Mouse (Mus musculus) layer of hippocampus, postnatal 14 days (tissue): Measurements from ENCODE around the gene Pgpep1l. TPM values are rescaled to one million over a fixed set of nuclear protein-coding genes. Genes with fewer than 3 reads are reported as not detected.
A peak's percentile ranks its signal among the peaks of the same experiment; 100 is the strongest.

ENCODE experiments used
- DNase-seq, 2 experiments: peaks; one replicate each; pipeline ENCODE4 v3.0.0; 2021 to 2022; ENCODE audit warnings: low spot score in 2 of 2, mixed read lengths in 1 of 2
- total RNA-seq, 2 experiments: library from RNA; stranded (reverse); gene quantifications; 2 replicates each; pipeline ENCODE4 v1.2.3; 2021

Pgpep1l gene
- total RNA-seq, 2 experiments from 2014 or later = 1.4 to 1.7 TPM

DNA sequence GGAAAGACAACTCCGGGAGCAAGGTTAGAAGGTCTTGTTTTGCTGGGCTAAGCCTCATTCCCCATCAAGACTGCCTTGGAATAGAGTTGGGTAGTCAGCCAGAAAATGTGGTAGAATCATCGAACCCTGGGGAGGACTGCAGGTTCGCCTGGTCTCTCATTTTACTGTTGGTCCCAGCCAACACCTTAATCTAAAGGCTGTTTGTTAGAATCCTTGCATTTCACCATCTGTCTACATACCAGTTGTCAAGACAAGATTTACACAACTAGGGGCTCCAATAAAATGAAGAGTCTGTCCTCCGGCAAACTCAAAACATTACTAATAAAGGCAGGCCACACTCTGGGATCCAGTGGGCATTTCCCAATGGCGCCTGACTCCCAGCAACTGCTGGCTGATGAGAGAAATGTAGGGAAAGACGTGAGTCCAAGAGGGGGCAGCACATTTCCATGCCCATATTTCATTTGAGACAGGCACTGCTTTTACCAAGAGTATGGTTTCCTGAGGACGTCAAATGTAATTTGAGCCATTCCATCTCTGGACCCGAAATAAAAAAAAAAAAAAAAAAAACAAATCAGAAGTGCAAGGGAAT is 1.3 kb downstream of the Pgpep1l start:
- DNase-seq = no peak

GRCm38 (mm10) chr7:68259523-68260081 is 4.4 kb downstream of the Pgpep1l start:
- DNase-seq = no peak

DNA sequence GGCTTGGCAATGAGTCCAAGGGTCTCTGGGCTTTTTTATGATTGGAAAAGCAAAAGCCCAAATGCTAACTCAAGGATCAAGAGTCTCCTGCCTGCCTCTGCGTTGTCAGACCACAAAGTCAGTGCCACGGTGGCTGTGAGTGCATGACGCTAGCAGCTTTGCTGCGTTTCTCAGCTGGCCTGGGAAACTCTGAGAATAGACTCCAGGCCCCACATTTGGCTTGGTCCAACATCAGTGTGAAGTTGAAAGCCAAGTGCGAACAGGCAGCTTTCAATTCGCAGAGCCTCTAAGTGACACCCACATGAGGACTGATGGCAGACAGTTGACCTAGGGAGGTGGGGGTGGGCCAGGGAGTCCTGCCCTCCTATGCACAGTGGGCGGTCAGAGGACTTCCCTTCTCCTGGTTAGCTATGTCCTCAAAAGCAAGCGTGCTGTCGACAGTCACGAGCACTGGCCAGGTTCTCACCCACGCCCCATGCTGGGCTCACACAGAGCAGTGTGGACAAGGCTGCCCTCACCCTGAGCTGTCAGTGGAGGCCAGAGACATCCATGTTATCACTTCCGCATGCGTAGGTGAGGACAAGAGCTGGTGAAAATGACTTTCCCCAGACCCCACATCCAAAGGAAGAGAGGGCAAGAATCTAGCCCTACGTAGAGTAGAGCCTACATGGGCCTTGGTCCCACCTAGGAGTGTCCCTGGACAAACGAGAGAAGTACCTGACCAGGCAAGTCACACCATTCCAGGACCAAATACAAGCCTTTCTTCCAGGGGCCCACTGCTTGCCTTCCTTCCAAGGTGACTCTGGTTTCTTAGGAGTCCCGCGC is 5.5 kb downstream of the Pgpep1l start:
- DNase-seq = no peak

GRCm38 (mm10) chr7:68257767-68258166 is 6.3 kb downstream of the Pgpep1l start:
- DNase-seq = no peak

- no peak for DNase-seq
These were observed 13.1 kb downstream of the Pgpep1l start for GRCm38 (mm10) chr7:68250902-68251301.

GRCm38 (mm10) chr7:68250411-68250810 is 13.6 kb downstream of the Pgpep1l start:
- no peak for DNase-seq

- no peak for DNase-seq
These were observed 17.8 kb downstream of the Pgpep1l start for GRCm38 (mm10) chr7:68246249-68246648.

GRCm38 (mm10) chr7:68245681-68246080 is 18.4 kb downstream of the Pgpep1l start:
- no peak for DNase-seq

- no peak for DNase-seq
These were observed 22.8 kb downstream of the Pgpep1l start for GRCm38 (mm10) chr7:68241205-68241604.

DNA sequence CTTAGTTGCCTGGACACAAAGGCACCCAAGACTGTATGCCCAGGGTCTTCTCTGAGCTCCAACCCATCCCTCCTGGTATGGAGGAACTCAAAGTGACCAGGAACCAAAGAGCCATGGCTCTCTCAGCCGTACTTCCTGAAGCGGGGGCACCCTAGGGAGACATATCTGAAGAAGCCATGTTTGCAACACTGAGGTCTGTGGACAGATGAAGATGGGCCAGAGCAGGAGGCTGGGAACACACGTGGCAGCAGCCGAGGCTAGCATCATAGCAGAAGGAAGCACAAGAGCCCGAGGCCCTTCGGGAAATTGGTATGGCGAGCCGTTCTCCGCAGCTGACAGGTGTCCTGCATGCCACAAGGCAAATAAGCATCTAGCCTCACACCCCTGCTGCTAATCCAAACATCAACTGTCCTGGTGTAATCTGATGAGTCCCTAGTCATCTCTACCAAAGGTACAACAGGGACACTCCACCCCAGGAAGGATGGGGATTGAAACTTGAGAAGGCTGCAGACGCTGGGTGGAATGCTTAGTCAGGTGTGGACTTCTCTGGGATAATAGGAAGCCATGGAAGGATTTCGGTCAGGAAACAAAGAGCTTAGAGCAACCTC is 24.7 kb downstream of the Pgpep1l start:
- no peak for DNase-seq

DNA sequence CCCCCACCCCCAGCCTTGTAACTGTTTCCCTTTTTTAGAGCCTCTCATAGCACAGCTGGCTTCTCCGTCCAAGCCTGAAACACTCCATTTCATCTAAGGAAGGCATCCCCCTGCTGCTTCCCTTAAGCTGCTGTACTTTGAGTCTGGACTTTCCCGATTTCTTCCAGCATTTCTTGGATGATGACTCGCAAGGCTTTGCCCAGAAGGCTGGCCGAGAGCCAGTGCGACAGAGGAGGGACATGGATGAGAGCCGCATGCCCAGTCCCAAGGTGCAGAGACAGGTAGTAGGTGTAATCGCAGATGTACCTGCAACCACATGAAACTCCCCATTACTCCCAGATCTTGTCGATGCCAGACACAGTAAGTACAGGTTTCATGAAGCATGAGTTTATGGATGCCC is 27.2 kb downstream of the Pgpep1l start:
- DNase-seq = no peak

- no peak for DNase-seq
These were observed 30.3 kb downstream of the Pgpep1l start for GRCm38 (mm10) chr7:68233619-68234223.

DNA sequence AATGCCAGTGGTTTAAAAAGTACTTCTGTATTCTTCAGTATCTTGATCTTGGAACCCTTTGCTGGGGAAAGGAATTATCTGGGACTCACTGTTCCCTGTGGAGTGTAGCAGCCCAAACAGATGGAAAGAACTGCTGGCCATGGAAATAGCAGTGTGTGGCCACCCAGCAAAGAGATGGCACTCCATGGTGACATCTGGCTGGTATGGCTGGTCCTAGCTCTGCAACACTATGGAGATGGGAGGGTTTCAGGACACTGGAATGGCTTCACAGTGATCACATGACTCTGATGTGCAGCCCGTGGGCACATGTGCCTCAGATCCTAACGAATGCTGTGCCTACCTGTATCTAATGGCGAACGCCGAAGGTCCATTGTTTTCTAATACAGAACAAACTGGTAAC is 31.5 kb downstream of the Pgpep1l start:
- DNase-seq = no peak

DNA sequence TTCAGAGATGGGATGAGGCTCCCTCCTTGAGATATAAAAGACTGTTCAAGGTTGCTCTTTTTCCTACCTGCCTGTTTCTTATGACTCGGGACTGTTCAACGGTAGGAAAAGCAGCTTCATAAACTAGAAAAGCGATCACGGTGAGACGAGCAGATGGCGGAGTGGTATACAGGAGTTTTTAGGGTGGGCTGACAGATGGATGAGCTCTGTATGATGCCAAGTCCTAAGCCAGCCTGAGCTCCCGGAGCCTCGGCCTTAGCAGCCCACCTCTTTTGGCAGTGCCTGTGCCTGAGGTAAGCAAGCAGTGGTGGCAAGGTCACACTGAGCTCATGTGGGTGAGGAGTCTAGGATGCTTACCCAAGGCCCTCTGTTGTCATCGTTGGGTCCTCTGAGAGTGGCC is 33.2 kb downstream of the Pgpep1l start:
- DNase-seq = no peak

GRCm38 (mm10) chr7:68228491-68228890 is 35.5 kb downstream of the Pgpep1l start:
- DNase-seq = no peak

GRCm38 (mm10) chr7:68227621-68228020 is 36.4 kb downstream of the Pgpep1l start:
- DNase-seq = no peak

DNA sequence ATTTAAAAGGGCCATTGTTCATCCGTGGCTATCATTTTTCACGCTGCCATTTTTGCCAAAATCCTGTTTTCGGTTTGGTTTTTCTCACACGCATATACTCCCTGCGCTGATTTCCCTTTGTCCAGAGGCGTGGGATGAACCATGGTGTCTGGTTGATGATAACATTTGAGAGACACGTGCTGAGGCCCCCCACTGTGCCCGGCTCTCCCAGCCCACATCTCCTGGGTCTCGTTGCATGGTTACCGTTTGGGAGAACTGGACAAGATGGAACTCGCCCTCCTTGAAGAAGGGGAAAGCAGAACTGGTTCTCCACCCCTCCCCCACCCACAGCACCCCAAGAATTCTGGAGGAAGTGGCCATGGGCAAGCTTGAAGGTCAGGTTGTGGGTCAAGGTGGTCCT is 37.0 kb downstream of the Pgpep1l start:
- DNase-seq = no peak

- no peak for DNase-seq
These were observed 38.5 kb downstream of the Pgpep1l start for GRCm38 (mm10) chr7:68225427-68226054.

GRCm38 (mm10) chr7:68224006-68224405 is 40.0 kb downstream of the Pgpep1l start:
- DNase-seq = no peak

- DNase-seq = no peak
These were observed 40.7 kb downstream of the Pgpep1l start for GRCm38 (mm10) chr7:68223356-68223808.

DNA sequence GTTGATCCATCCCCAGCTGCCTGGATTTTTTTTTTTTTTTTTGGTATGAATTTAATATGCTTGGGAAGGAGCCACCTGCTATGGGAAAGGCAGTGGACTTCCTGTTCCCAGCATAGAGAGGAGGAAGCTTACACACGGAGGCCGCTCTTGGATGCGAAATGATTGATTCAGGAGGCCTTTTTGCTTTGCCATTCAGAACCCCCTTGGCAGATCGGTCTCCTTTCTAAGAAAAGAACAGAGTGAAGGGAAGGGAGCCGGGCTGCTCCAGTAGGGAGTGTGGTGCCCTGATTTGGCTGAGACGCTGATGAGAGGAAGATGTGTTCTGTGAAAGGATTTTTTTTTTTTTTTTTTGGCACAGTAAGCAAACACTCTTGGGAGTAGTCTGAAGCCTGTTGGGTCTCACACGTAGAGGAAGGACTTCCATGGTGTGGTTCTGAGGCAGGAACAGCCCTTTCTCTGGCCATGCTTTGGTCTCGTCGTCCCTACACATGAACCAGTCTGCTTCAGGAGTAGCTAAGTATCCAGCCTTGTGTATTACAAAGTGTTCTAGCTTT is 42.3 kb downstream of the Pgpep1l start:
- peak; percentile 30 to 54 for DNase-seq
